Mouse (Mus musculus): ENCODE results near the gene Clcnka. TPM values are rescaled to one million over a fixed set of nuclear protein-coding genes. Genes with fewer than 3 reads are reported as not detected.
A peak's percentile ranks its signal among the peaks of the same experiment; 100 is the strongest.

Gene Clcnka
- polyA plus RNA-seq, 1 experiment from 2014 or later: 0.12 TPM

DNA sequence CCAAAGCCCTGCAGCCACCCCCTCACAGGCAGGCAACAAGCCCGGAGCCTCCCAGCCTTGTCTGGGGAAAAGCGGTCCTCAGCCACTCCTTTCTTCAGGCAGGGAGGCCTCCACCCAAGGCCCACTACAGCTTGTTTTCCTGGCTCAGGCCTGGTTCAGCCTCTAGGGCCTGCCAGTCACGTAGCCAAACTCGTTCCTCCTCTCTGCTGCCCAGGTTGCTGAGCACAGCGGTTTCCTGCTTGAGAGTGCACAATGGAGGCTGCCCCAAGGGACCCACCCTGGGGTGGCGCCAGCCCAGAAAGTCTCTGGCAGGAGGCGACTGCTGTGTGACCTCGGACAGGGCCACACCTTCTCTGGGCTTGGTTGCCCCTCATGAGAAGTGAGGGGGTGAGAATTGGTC is 44.7 kb downstream of the Clcnka start:
- ATAC-seq (no peak), DNase-seq (ENCODE audit: low read depth, low spot score) (no peak)
- in situ Hi-C loops (cut with MboI; ENCODE audit: low pct_unique_long_range_greater_than_20kb): no loop called here
- TF ChIP-seq CTCF (IDR thresholded peaks at IDR 0.05): no peak
- CTCF ChIA-PET: no interaction called here
- POLR2A ChIA-PET: interaction anchor here (0.6 kb wide), 1 partner anchor 74 kb away, joined by 4 read pairs; no protein-coding TSS in a partner anchor
- H3K27me3 ChIP-seq: no peaks in the 10 kb centered on the region

DNA sequence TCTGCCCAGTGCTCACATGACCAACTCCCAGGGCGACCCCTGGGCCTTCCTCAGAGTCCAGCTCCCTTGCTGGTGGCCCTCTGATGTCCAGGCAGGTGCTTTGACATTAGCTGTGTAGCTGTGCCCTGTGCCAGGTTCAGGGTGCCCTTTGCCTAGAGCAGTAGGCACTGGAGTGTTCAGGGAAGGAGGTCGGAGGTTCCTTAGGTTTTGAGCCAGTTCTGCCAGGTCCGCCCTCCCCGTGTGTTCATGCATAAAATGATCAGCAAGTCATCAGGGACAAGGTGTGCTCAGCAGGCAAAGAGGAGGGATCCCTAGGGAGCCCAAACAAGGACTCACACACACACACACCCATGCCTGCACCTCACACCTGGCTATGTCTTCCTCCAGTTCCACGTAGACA is 45.5 kb downstream of the Clcnka start:
- TF ChIP-seq CTCF (IDR thresholded peaks at IDR 0.05): no peak
- DNase-seq (ENCODE audit: low read depth, low spot score): no peak
- CTCF ChIA-PET: no interaction called here
- in situ Hi-C loops (cut with MboI; ENCODE audit: low pct_unique_long_range_greater_than_20kb): no loop called here
- no peaks in the 10 kb centered on the region for H3K27me3 ChIP-seq
- POLR2A ChIA-PET: interaction anchor here (0.6 kb wide), 1 partner anchor 84 kb away, joined by 3 read pairs; no protein-coding TSS in a partner anchor
- no peak for ATAC-seq

DNA sequence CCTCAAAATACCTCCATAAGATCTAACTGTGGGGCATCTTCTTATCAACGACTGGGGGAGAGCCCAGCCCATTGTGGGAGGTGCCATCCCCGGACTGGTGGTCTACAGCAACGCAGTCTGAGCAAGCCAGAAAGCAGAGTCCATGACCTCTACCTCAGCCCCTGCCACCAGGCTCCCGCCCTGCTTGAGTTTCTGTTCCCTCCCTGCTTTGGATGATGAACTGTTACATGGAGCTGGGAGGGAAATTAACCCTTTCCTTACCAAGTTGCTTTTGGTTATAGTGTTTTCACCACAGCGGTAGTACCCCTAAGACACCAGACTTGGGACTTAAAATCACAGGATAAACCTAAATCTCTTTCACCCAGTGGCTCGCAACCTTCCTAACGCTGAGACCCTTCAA is 46.6 kb downstream of the Clcnka start:
- no peaks in the 10 kb centered on the region for H3K27me3 ChIP-seq
- ATAC-seq: no peak
- no peak for DNase-seq (ENCODE audit: low read depth, low spot score)
- CTCF ChIA-PET: no interaction called here
- in situ Hi-C loops (cut with MboI; ENCODE audit: low pct_unique_long_range_greater_than_20kb): no loop called here
- no peak for TF ChIP-seq CTCF (IDR thresholded peaks at IDR 0.05)
- POLR2A ChIA-PET: no interaction called here

DNA sequence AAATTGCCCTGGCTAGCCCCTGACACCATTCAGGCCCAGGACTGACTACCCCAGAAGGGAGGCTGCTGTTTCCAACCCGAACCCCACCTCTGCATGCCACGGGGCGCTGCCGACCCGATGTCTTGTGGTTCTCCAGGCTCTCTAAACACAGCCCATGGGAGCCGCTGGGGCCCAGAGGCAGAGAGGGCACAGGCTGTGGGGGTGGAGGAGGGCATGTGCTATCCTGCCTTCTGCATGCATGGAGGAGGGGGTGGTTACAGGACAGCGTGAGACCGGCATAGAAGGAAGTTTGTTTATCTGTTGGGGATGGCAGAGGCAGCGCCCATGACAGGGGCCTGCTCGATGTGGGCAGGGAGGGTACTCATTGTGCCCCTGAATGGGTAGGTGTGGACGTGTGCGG is 48.5 kb downstream of the Clcnka start:
- TF ChIP-seq CTCF (IDR thresholded peaks at IDR 0.05): no peak
- ATAC-seq: no peak
- DNase-seq (ENCODE audit: low read depth, low spot score): no peak
- in situ Hi-C loops (cut with MboI; ENCODE audit: low pct_unique_long_range_greater_than_20kb): no loop called here
- CTCF ChIA-PET: interaction anchor here (0.7 kb wide), 1 partner anchor 10 kb away, joined by 3 read pairs; no protein-coding TSS in a partner anchor
- H3K27me3 ChIP-seq: no peaks in the 10 kb centered on the region
- POLR2A ChIA-PET: interaction anchor here (1.1 kb wide), 1 partner anchor 40 kb away, joined by 3 read pairs; no protein-coding TSS in a partner anchor

DNA sequence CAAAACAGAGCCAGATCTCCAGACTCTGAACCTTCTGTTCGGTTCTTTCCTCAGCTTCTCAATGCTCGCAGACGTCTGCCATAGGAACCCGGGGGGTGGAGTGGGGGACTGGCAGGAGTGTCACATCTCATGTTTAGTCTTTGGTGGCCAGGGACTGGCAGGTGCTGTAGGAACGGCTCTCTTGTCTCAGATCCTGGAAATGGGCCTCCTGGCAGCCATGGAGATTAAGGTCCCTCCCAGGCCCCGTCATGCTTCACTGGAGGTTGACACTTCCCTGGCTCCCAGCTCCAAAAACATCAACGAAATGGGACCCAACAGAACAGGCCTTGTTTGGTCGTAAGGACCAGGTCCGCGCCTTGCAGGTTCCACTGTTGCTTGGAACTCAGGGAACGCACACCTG is 49.9 kb downstream of the Clcnka start:
- ATAC-seq (no peak), DNase-seq (ENCODE audit: low read depth, low spot score) (no peak)
- in situ Hi-C loops (cut with MboI; ENCODE audit: low pct_unique_long_range_greater_than_20kb): no loop called here
- no peaks in the 10 kb centered on the region for H3K27me3 ChIP-seq
- TF ChIP-seq CTCF (IDR thresholded peaks at IDR 0.05): no peak
- CTCF ChIA-PET: interaction anchor here (2.1 to 2.3 kb wide), 2 partner anchors 12 to 75 kb away, joined by 10 read pairs; no protein-coding TSS in a partner anchor
- POLR2A ChIA-PET: no interaction called here

DNA sequence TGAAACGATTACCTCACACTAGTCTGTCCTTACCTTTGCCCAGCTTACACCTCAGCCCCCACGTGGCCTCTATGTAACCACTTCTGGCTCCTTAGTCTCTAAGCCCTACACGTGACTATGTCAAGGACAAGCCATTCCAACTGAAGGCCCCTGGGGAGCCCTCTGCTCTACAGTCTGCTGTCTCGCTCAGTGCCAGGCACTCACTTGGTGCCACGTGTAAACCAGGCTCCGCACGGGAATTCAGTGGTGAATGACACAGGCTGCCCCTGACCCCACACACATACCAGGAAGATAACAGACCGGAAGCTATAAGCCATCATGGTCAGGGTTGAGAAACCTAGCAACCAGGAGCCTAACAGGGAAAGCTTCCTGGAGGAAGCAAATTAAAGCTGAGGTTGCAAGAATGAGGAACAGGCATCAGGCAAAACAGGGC is 51.1 kb downstream of the Clcnka start:
- ATAC-seq: peak; percentile 83
- TF ChIP-seq CTCF (IDR thresholded peaks at IDR 0.05): no peak
- in situ Hi-C loops (cut with MboI; ENCODE audit: low pct_unique_long_range_greater_than_20kb): no loop called here

DNA sequence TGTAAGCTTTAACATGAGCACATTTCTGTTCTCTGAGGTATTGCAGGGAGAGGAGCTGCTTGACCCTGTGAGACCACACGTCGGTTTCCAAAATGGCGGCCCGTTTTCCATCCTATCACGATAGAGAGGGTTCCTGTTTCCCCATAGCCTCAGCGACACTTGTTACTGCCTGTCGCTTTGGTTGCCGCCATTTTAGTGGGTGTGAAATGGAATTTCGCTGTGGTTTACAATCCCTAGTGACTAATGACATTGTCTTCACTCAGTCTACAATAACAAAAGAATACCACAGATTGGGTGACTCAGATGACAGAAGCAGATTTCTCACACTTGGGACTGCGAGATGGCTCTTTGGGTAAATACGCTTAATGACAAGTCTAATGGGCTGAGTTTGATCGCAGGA is 53.3 kb downstream of the Clcnka start:
- ChIA-PET CTCF (no interaction called here), POLR2A (no interaction called here)
- no peak for TF ChIP-seq CTCF (IDR thresholded peaks at IDR 0.05)
- no peak for ATAC-seq
- DNase-seq (ENCODE audit: low read depth, low spot score): no peak
- in situ Hi-C loops (cut with MboI; ENCODE audit: low pct_unique_long_range_greater_than_20kb): no loop called here
- no peaks in the 10 kb centered on the region for H3K27me3 ChIP-seq

More for the DNA sequence above, 51.1 kb downstream of the Clcnka start:
- ChIA-PET POLR2A (no interaction called here), CTCF (interaction anchor here (1.3 to 2.3 kb wide), 3 partner anchors 14 to 74 kb away, joined by 3 to 10 read pairs (median 10); no protein-coding TSS in a partner anchor)
- no peaks in the 10 kb centered on the region for H3K27me3 ChIP-seq
- DNase-seq (ENCODE audit: low read depth, low spot score): no peak

DNA sequence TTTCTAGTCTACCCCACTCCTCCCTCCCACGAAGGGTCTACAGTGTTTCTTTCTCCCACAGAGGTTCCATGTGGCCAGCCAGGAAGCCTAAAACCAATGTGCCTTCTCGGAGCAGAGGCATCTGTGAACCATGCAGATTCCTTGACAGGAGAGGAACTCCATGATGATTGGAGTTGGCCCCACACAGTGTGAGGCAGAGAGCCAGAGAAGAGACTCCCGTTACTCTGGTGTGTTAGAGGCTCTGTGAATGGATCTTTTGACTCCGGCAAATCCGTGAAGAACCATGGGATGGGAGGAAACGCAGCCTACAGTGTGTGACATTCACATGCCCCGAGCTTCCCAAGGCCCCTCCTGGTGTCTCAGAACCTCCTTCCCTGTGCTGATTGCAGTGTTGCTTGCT is 55.0 kb downstream of the Clcnka start:
- in situ Hi-C loops (cut with MboI; ENCODE audit: low pct_unique_long_range_greater_than_20kb): no loop called here
- ATAC-seq (no peak), DNase-seq (ENCODE audit: low read depth, low spot score) (no peak)
- ChIA-PET CTCF (no interaction called here), POLR2A (no interaction called here)
- H3K27me3 ChIP-seq: no peaks in the 10 kb centered on the region
- TF ChIP-seq CTCF (IDR thresholded peaks at IDR 0.05): no peak

DNA sequence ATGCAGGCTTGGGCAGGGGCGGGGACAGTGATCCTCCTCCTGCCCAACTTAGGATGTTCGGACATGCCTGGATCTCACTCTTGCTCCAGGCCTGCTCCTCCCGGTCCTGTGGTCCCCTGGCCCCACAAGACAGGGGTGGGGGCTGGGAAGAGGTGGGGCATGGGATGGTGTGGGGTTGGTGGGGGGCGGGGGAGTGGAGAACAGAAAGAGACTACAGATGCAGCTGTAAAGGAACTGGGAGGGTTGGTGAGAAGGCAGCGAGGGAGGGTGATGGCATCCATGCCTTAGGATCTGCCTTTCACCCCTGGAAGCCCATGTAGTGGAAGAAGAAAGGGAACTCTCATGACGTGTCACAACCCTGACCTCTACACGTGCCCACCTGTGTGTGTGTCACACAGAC is 57.0 kb downstream of the Clcnka start:
- no peak for ATAC-seq
- in situ Hi-C loops (cut with MboI; ENCODE audit: low pct_unique_long_range_greater_than_20kb): no loop called here
- no peak for DNase-seq (ENCODE audit: low read depth, low spot score)
- CTCF ChIA-PET: no interaction called here
- no peaks in the 10 kb centered on the region for H3K27me3 ChIP-seq
- no peak for TF ChIP-seq CTCF (IDR thresholded peaks at IDR 0.05)
- POLR2A ChIA-PET: no interaction called here

DNA sequence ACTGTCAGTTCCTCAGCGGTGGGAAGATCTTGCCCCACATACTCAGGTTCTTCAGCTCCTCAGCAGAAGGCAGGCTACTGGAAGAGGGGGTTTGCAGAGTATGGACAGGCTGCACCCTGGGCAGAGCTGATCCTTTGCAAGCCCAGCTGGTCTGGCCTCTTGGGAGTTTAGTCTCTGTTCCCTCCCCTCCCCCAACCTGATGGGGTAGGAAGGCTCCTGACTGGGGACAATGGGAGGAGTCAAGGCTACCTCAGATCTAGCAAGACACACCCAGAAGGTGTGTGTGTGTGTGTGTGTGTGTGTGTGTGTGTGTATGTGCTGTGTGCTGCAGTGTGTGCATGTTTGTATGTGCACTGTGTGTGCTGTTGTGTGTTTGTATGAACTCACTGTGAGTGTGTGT is 59.7 kb downstream of the Clcnka start:
- TF ChIP-seq CTCF (IDR thresholded peaks at IDR 0.05): no peak
- POLR2A ChIA-PET: no interaction called here
- in situ Hi-C loops (cut with MboI; ENCODE audit: low pct_unique_long_range_greater_than_20kb): no loop called here
- DNase-seq (ENCODE audit: low read depth, low spot score): no peak
- no peaks in the 10 kb centered on the region for H3K27me3 ChIP-seq
- no peak for ATAC-seq
- CTCF ChIA-PET: interaction anchor here (1.7 kb wide), 1 partner anchor 22 kb away, joined by 6 read pairs; no protein-coding TSS in a partner anchor

DNA sequence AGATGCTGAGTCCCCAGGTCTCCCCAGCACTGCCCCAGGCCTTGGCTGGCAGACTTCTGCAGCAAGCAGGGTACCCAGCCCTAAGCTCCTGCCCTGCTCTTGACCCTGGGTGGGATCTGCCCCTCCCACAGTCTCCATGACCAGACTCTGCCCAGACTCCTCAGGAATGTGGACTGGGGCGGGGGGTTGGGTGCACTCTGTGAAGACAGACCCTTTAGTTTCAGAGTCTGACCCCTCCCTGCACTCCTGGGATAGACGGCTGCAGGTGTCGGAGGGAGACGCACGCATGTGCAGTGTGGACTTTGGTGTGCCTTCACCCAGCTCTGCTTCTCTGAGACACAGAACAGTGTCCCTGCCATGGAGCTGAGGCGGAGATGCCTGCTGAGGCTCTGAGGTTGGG is 60.5 kb downstream of the Clcnka start:
- H3K27me3 ChIP-seq: no peaks in the 10 kb centered on the region
- ChIA-PET POLR2A (no interaction called here), CTCF (interaction anchor here (1.2 to 1.7 kb wide), 2 partner anchors 23 to 65 kb away, joined by 3 to 6 read pairs; no protein-coding TSS in a partner anchor)
- in situ Hi-C loops (cut with MboI; ENCODE audit: low pct_unique_long_range_greater_than_20kb): no loop called here
- DNase-seq (ENCODE audit: low read depth, low spot score): no peak
- no peak for ATAC-seq
- no peak for TF ChIP-seq CTCF (IDR thresholded peaks at IDR 0.05)

DNA sequence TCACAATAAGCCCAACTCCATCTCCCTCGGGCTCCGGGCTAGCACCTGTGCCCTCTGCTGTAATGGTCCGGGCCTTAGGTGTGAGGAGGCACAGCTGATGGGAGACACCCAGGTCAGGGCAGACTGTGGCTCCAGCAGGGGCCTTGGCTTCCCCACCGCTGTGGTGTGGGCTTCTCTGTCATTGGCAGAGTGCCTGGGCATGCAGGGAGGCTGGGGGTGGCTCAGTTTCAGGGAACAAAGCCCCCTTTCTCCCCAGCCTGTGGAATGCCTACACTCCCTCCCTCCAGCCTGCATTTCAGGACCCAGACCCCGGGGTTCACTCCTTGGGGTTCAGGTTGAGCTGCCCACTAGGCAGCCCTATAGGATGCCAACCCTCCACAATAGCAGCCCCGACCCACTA is 62.3 kb downstream of the Clcnka start:
- ChIA-PET POLR2A (interaction anchor here (0.7 kb wide), 1 partner anchor 34 kb away, joined by 3 read pairs; no protein-coding TSS in a partner anchor), CTCF (interaction anchor here (1.1 kb wide), 1 partner anchor 26 kb away, joined by 3 read pairs; no protein-coding TSS in a partner anchor)
- H3K27me3 ChIP-seq: no peaks in the 10 kb centered on the region
- no peak for ATAC-seq
- DNase-seq (ENCODE audit: low read depth, low spot score): no peak
- in situ Hi-C loops (cut with MboI; ENCODE audit: low pct_unique_long_range_greater_than_20kb): no loop called here
- TF ChIP-seq CTCF (IDR thresholded peaks at IDR 0.05): no peak
